Mouse (Mus musculus) cerebellum, adult 2 months (tissue): ENCODE results near the gene Med27. TPM values are rescaled to one million over a fixed set of nuclear protein-coding genes. Genes with fewer than 3 reads are reported as not detected.
"Not testable (repeated sequence)": the region's sequence is repeated elsewhere in the genome, so short reads cannot be mapped to it uniquely, and the experiment has no call there.

Source experiments
- DNase-seq, 2 experiments: peaks; one replicate each; pipeline ENCODE4 v3.0.0; 2021
- H3K27ac ChIP-seq: fragments of 200-500 bp; 2 replicates; pipeline ENCODE4 v1.5.1; 2012; ENCODE audit warnings: low read length, control low read depth, inconsistent platforms; ENCODE audit not compliant: insufficient read depth
- H3K27me3 ChIP-seq: fragments of 200-500 bp; 2 replicates; pipeline ENCODE4 v1.6.1; 2012; ENCODE audit warnings: inconsistent platforms, mild to moderate bottlenecking, low read length, moderate library complexity; ENCODE audit not compliant: control insufficient read depth, insufficient read depth
- H3K4me1 ChIP-seq: fragments of 200-500 bp; 2 replicates; pipeline ENCODE4 v1.6.1; 2011; ENCODE audit warnings: low read length; ENCODE audit not compliant: control insufficient read depth, insufficient read depth
- H3K4me3 ChIP-seq: fragments of 200-500 bp; replicated peaks from 2 replicates; pipeline ENCODE3; 2011; ENCODE audit warnings: mild to moderate bottlenecking, low read depth, low read length, control low read depth; ENCODE audit not compliant: insufficient read depth
- CTCF ChIP-seq: fragments of 200-500 bp; IDR thresholded peaks from 2 replicates; pipeline ENCODE4 v1.5.1; 2011; ENCODE audit warnings: low read depth, mild to moderate bottlenecking, control low read depth, low read length, moderate library complexity, borderline replicate concordance; ENCODE audit not compliant: insufficient read depth
- POLR2A ChIP-seq: fragments of 200-500 bp; IDR thresholded peaks from 2 replicates; pipeline ENCODE4 v1.6.1; 2011; ENCODE audit warnings: low read length, control low read depth, borderline replicate concordance; ENCODE audit not compliant: insufficient read depth
- WGBS: fragments of 180-500 bp; shearing (Covaris S2); methylation state at CpG from one replicate; pipeline ENCODE4 v1.1.7; 2018; 5-methylcytosine and 5-hydroxymethylcytosine counted together
- polyA plus RNA-seq: library from polyadenylated mRNA; depleted of rRNA; stranded (reverse); fragments of >200 nt; gene quantifications from 2 replicates; pipeline ENCODE4 v1.2.3, GENCODE M21; 2012

The Med27 gene
- polyA plus RNA-seq, 1 experiment: 45.3 TPM

GRCm38 (mm10) chr2:29520206-29520605, 173.6 kb downstream of the Med27 start:
- no peaks in the 10 kb centered on the region for H3K27me3 ChIP-seq
- DNase-seq: peak; percentile 40 to 68
- no peak for TF ChIP-seq CTCF
- no peak for TF ChIP-seq POLR2A
- H3K4me3 ChIP-seq: no peak overlapping the region
- no peak overlapping the region for H3K27ac ChIP-seq
- 11% methylated on average over 6 of the region's 6 CpGs for WGBS
- H3K4me1 ChIP-seq: peaks cover 64% of the 10 kb centered on the region

DNA sequence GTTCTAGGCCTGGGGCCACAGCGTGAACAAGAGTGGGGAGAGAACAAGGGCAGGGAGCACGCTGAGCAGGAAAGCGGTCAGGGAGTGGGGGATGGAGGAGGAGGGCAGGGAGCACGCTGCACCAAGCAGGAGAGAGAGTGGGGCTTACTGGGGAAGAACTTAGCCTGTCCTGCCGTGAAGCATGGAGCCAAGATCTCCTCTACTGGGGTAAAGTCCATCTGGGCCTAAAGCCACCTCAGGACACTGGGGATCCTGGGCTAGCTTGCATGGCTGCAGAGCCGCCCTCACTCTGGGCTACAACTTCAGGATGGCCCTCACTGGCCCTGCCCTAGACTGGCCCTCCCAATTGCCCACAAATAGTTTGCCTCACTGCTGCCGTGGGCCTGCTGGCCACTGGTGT, 174.9 kb downstream of the Med27 start:
- H3K27ac ChIP-seq: no peak overlapping the region
- TF ChIP-seq CTCF (no peak), POLR2A (no peak)
- 94% methylated on average over 7 of the region's 7 CpGs for WGBS
- peaks cover 53% of the 10 kb centered on the region for H3K4me1 ChIP-seq
- no peak for DNase-seq
- H3K27me3 ChIP-seq: no peaks in the 10 kb centered on the region
- no peak overlapping the region for H3K4me3 ChIP-seq

DNA sequence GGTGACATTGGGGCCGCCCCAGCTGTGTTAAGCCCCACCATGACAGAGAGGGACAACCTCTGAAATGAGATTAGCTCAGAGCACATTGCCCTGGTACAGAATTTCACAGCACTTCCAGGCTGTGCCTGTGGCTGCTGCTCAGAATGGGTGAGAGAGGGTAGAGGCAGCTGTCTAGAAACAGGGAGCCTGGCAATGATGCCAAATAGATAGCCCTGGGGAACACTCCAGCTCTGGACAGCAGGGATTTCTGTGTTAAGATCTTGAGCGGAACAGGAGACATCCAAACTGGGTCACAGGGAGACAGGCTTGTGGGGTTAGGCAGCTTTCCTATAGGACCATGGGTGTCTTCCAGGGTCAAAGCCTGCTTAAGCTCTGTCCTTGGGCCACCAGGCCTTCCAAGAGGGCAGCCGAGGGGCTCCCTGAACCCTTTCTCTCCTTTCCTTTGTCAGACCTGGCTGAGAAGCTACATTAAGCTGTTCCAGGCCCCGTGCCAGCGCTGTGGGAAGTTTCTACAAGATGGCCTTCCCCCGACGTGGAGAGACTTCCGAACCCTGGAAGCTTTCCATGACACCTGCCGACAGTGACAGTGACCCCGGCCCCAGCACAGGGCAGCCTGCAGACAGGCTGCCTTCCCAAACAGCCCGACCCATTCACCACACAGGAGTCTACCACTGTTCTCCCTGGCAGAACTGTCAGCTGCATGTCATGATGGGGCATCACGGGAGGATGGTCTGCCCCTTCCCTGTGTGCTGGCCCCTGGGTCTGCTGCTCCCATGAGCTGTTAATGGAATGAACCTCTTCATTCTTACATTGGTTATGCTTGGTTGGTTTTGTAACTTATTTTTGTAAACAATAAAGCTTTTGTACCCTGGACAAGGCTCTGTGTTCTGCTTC, 177.5 kb downstream of the Med27 start:
- 39% methylated on average over 12 of the region's 12 CpGs for WGBS
- H3K27ac ChIP-seq: no peak overlapping the region
- peak; percentile 40 to 45 for DNase-seq
- no peak for TF ChIP-seq CTCF
- no peak for TF ChIP-seq POLR2A
- no peak overlapping the region for H3K4me3 ChIP-seq
- H3K4me1 ChIP-seq: peaks cover 40% of the 10 kb centered on the region
- no peaks in the 10 kb centered on the region for H3K27me3 ChIP-seq

DNA sequence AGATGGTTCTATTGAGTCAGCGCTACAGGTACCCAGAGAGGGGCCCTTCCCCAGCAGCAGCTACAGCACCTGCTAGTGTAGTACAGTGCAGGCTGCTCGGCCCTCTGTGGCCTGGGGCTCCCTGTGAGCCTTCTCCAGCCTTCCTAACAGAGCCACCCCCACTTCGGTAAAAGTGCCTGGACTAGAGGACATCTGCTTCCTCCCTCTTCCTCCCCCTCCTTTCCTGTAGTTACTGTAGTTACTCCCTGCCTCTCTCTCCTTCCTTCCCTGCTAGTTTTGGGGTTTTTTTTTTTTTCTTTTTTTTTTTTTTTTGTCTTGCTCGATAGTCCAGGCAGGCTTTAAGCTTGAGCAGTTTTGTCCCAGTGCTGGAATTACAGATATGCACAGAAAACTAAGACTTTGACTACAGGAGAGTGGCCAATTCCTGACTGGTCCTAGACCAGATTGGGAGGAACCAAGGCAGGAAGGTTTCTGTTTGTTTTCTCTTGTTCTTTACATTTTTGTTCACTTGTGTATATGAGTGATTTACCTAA, 178.7 kb downstream of the Med27 start:
- H3K27ac ChIP-seq: no peak overlapping the region
- no peak for DNase-seq
- H3K4me1 ChIP-seq: peaks cover 28% of the 10 kb centered on the region
- H3K4me3 ChIP-seq: no peak overlapping the region
- TF ChIP-seq CTCF: no peak
- no peak for TF ChIP-seq POLR2A
- 80% methylated on average over 4 of the region's 4 CpGs for WGBS
- no peaks in the 10 kb centered on the region for H3K27me3 ChIP-seq

DNA sequence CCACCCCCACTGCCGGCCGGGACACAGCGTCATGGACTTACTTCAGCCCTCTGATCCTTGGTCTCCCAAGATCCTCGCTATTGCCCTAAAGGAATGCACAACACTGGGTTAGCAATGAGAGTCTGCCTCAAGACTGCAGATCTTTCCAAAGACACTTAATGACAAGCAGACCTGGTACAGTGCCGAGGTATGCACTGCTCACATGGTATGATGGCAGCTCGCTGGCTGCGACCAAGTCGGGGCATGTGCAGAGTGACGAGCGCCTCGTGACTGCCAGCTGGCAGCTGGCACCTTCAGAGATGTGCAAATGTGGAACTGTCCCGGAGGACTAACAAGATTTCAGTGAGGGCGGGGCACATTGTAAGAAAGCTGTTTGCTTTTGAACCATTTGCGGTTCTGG, 179.6 kb downstream of the Med27 start:
- H3K4me3 ChIP-seq: no peak overlapping the region
- TF ChIP-seq POLR2A: no peak
- no peak for TF ChIP-seq CTCF
- 63% methylated on average over 14 of the region's 14 CpGs for WGBS
- no peak overlapping the region for H3K27ac ChIP-seq
- no peaks in the 10 kb centered on the region for H3K27me3 ChIP-seq
- no peak for DNase-seq
- H3K4me1 ChIP-seq: peaks cover 20% of the 10 kb centered on the region

- H3K4me3 ChIP-seq: not testable (repeated sequence)
- WGBS: 87% methylated on average over 9 of the region's 9 CpGs
These were observed 180.9 kb downstream of the Med27 start for GRCm38 (mm10) chr2:29527480-29527879.

DNA sequence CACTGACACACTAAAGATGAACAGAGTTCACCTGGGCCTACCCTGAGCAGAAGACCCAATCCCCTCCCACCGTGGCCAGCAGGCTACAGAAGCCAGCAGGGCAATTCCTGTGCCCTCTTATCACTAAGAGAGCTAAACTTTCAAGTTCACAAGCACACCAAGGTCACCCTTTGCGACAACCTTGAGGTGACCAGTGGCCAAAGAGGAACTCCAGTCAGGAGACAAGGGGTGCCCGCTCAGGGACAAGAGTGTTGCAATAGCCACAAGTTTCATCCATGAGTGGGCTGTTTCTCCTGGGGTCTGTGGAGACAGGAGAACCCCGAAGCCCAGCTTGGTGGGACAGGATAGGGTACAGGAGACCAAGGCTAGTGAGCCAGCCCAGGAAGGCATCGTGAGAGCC, 182.2 kb downstream of the Med27 start:
- no peaks in the 10 kb centered on the region for H3K27me3 ChIP-seq
- no peak for DNase-seq
- no peak overlapping the region for H3K27ac ChIP-seq
- H3K4me1 ChIP-seq: peaks cover 13% of the 10 kb centered on the region
- no peak overlapping the region for H3K4me3 ChIP-seq
- 97% methylated on average over 5 of the region's 5 CpGs for WGBS
- TF ChIP-seq POLR2A (no peak), CTCF (no peak)

More at GRCm38 (mm10) chr2:29527480-29527879, 180.9 kb downstream of the Med27 start:
- DNase-seq, H3K27ac ChIP-seq, H3K27me3 ChIP-seq: not testable (repeated sequence)
- peaks cover 15% of the 10 kb centered on the region for H3K4me1 ChIP-seq

GRCm38 (mm10) chr2:29529788-29530187, 183.2 kb downstream of the Med27 start:
- not testable (repeated sequence) for H3K27ac ChIP-seq, H3K4me3 ChIP-seq, H3K27me3 ChIP-seq, DNase-seq, H3K4me1 ChIP-seq
- 100% methylated on average over 2 of the region's 2 CpGs for WGBS
